Mouse (Mus musculus) cerebellum, postnatal 14 days (tissue): ENCODE data around the gene 1110059E24Rik.
"Not testable (repeated sequence)": the region's sequence is repeated elsewhere in the genome, so short reads cannot be mapped to it uniquely, and the experiment has no call there.

Experiments used
- DNase-seq, 2 experiments: peaks; one replicate each; pipeline ENCODE4 v3.0.0; 2021; ENCODE audit warnings: mixed read lengths in 2 of 2

Gene 1110059E24Rik

DNA sequence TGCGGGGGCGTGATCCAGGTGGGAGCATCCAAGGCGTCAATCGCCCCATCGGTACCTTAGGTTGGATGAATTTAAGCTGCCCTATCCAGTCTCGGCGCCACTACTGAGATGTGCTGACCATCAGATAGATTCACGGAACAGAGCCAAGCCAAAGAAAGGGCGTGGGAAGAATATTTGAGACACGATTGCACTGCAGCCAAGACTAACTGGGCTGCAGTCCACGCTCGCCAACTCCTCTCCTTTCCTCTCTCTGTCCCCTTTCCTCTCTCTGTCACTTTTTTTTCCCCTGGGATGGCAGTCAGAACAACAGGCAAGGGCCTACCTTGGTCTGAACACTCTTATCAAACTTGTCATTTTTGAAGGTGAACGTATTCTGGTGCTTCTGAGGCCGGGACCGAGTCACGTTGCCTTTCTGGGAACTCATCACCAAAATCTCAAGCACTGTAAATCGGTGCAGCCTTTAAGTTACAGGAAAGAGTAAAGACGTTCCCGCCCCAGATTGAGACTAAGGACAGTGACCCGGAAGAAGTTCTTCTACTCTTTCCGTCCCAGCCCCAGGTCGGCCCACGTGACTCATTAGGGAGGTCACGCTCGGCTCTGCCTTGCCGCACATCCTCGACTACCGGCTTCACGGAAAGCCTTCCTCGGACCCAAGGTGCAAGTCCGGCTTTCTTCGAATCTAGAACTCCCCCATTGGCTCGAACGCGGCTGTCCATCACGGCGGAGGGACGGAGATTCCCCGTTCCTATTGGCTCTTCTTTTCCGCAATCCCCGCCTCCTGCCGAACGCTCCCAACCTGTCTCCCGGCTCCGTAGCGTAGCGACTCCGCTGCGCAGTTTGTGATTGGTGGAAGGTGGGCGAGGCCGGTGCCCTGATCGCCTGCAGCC, at the start of gene 1110059E24Rik:
Gene 1110059E24Rik (minus strand): TSS at position 692 of the 887 bp plus-strand sequence.
- DNase-seq: peak; percentile 97 to 98

DNA sequence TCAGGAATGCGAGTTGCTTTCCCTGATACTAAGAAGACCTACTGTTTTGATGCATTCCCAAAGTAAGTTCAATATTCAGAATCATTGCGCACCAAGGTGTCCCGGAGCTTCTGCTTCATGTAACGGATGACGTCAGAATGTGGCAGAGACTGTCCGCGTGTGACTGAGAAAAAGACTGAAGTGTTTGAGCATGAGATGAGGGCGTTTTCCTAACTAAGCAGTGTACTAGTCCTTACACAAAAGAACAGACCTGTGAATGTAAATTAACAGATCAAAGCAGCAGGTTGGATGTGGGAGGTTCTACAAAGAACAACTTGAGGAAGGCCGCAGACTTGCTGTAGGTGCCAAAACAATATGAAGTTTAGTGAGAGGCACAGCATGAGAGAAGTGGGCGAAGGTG, 28.2 kb upstream of the 1110059E24Rik start:
- DNase-seq: no peak

DNA sequence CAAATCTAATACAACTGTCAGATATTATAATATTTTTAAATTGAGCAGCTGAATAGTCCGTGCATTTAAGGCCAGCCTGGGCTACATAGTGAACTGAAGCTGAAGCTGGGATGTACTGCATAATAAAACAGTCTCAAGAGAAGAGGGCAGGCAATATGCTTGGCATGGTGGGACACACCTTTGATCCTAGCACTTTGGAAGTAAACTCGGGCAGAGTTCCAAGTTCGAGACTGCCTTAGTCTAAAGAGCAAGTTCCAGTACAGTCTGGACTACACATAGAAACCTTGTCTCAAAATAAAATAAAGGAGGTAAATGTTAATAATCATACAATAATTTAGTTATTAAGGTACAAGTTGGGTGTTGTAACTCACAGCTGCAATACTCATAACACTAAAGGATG, 27.3 kb upstream of the 1110059E24Rik start:
- no peak for DNase-seq

DNA sequence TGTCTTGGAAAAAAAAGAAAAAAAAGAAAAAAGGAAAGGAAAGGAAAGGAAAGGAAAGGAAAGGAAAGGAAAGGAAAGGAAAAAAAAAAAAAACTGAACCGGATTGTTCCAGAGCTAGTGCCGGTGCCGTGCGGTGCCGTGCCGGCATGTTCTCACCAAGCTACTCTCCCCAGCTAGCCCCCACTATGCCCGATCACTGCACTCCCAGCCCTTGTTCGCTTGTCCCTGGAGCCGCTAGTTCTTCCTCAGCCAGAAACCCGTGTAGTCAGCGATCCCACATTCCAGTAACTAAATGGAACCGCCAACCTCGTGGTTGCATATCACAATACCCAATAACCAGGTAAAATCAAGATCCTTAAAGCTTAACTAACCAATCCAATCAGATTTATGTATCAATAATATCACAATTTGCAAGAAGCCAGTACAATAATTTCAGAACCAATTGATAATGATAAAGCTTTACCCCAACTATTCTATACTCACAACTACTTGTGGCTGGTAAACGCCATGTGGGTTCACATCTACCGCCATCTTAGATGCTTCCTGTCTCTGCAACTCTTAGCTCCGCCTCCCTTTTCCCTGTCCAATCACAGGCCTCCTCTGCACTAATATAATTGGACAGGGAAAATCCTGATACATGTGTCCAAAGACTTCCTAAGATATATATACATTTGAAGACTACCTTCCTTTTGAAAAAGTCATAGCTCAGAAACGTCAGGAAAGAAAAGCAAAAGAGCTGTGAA, 21.7 kb upstream of the 1110059E24Rik start:
- DNase-seq: no peak

GRCm38 (mm10) chr19:21669650-21670049, 16.9 kb upstream of the 1110059E24Rik start:
- no peak for DNase-seq

DNA sequence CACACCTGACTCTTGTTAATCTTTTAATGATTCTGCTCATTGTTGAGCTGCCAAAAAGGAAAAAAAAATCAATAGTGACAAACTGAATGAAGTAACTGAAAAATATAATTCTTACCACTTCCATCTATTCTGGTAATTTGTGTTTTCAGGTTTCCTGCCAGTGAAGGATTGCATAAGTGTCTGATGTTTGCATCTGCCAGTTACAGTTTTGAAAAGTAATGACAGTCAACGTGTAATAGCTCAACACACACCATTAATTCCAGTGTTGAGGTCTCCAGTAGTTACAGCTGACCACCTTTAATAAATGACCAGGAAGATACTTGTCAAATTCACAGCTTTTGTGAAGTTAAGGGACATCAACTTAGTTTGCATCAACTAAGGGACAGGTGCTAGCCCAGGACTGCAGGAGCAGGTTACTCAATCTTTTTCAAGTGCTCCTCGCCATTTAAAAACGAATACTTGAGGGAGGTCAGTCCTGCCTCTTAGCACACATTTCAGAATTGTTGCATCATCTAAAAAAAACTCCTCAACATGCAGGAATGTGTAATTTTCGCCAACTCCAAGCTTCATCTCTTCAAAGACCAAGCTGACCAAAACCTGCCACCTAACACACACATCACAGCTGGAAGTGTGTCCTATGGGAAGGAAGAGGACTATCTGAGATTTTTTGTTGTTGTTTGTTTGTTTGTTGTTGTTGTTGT, 11.1 kb upstream of the 1110059E24Rik start:
- DNase-seq: no peak

DNA sequence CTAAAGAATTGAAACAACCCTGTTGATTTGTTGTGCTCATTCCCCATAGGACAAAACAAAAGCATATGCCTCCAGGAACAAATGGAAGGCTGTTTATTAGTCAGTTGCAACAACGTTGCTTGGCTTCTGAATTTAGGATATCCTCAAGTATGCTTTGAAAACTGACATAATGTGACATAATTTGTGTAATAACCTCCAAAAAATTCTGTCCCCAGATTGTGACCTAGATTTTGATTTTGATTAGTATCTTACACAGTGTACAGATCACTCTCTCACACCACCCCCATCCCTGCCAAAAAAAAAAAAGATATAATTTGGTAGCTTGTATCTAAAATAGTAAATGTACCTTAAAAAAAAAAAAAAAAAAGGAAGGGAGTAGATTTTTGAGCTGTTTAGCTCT, 8.0 kb upstream of the 1110059E24Rik start:
- no peak for DNase-seq

- DNase-seq: no peak
Measured at GRCm38 (mm10) chr19:21654788-21655187, 2.0 kb upstream of the 1110059E24Rik start.

DNA sequence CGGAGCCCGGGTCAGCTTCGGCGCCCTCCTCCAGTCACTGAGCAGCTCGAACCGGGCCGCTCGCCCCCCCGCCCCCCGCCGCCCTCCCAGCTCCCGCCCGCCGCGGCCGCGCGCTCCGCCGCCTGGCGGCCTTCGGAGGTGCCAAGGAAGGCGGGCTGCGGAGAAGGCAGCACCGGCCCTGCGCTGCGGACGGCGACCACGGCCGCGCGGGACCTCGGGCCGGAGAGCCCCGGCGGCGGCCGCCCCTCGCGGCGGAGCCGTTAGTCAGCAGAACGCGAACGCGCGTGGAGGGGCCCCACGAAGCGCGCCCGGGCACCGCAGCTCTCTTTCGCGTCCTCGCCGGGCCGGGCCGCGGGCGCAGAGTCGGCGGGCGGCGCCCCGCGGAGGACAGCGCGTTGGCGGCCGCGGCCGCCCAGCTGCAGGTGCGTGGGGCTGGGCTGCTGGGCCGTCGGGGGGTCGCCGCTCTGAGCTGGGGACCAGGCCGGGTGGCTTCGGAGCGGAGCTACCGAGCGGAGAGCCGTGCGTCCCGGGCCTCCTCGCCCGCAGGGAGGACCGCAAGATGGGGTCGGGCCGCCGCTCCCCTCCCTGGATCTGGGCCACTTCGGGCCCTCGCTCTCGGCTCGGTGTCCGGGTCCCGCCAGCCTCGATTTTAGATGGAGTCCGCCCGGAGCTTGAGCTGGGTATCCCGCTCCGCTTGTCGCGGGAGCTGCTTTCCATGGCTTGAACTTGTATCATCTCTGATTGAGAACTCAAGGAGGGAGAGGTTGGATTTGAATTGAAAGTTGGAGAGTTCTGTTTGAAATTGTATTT, 601 bp upstream of the 1110059E24Rik start, which contains the start of gene Abhd17b:
Gene Abhd17b (plus strand): TSS at position 14 of the 810 bp plus-strand sequence.
- peak; percentile 78 for DNase-seq

- no peak for DNase-seq
Measured at GRCm38 (mm10) chr19:21651664-21652063, 1.1 kb downstream of the 1110059E24Rik start.

DNA sequence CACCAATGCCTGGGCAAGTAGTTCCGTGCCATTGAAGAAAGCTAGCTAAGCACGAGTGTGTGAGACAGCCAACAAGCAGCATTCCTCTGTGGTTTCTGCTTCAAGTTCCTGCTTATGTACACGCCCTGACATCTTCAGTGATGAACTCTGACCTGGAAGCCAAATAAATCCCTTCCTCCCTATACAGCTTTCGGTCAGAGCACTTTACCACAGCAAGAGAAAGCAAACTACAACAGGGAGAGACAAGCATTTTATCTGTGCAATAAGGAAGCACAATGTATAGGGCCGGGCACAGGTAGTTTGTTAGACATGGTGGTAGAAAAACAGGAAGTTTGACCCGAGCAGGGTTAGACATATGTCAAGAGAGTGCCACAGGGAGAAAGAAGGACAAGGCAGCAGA, 6.6 kb downstream of the 1110059E24Rik start:
- DNase-seq: no peak

DNA sequence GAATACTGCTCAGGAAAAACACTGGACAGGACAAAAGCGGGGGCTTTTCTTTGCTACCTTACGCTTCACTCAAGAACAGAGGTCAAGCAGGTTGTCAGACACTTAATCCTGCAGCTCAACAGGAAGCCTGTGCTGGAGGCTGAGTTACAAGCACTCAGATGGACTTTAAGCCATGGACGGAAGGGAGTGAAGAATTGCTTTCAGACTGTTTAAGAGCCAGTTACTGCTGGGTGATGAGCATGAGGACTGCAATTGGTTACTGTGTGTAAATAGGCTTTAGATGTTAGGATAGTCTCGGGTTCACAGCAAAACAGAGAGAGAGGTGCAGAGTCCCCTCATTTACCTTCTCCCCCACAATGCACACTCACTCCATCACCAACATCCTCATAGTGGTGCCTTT, 7.5 kb downstream of the 1110059E24Rik start:
- no peak for DNase-seq

GRCm38 (mm10) chr19:21643935-21644334, 8.8 kb downstream of the 1110059E24Rik start:
- no peak for DNase-seq

- DNase-seq: no peak
Measured at GRCm38 (mm10) chr19:21637672-21638071, 15.1 kb downstream of the 1110059E24Rik start.

DNA sequence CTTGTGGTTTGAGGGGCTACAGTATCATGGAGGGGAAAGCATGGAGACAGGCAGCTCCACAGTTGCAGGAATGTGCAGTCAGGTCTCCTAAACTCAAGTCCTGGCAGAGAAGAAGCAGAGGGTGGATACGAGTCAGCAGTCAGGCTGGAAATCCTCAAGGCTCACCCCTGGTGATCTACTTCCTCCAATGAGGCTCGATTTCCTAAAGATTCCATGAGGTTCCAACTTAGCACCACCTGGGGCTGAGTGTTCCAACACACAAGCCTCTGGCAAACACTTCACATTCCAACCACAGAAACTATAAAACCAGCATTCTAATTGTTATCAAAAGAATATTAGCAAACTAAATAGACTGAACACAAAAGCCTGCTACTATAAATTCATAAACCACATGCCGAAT, 15.9 kb downstream of the 1110059E24Rik start:
- no peak for DNase-seq

DNA sequence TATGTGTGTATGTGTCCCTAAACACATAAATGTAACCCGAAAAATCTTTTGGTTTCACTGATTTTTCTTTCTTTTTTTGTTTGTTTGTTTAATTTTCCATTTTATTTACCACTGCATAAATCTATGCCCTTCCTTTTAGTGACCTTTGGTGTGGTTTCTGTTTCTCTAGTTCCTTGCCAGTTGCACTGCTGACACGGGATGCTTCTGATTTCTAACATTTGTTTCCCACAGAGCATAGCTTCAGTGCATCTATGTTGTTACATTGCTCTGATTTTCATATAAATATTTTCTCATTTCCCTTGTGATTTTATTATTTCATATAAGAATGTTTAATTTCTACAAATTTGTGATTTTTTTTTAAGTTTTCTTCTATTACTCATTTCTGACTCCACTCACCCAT, 17.4 kb downstream of the 1110059E24Rik start:
- DNase-seq: no peak

GRCm38 (mm10) chr19:21630656-21631331, 22.0 kb downstream of the 1110059E24Rik start:
- DNase-seq: no peak

- no peak for DNase-seq
Measured at GRCm38 (mm10) chr19:21629501-21629900, 23.3 kb downstream of the 1110059E24Rik start.

GRCm38 (mm10) chr19:21629030-21629429, 23.7 kb downstream of the 1110059E24Rik start:
- DNase-seq: no peak

DNA sequence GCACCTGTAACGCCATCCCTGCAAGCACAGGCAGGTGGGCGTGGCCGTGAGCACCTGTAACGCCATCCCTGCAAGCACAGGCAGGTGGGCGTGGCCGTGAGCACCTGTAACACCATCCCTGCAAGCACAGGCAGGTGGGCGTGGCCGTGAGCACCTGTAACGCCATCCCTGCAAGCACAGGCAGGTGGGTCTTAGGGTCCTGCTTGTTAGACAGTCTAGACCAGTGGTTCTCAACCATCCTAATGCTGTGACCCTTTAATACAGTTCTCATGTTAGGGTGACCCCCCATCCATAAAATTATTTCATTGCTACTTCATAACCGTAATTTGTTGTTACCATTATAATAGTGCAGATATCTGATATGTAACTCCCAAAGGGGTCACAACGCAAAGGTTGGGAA, 24.3 kb downstream of the 1110059E24Rik start:
- not testable (repeated sequence) for DNase-seq

- DNase-seq: no peak
Measured at GRCm38 (mm10) chr19:21626271-21626988, 26.3 kb downstream of the 1110059E24Rik start.
